Mouse (Mus musculus): ENCODE data around the gene Gm10226. TPM values are rescaled to one million over a fixed set of nuclear protein-coding genes. Genes with fewer than 3 reads are reported as not detected.
"Not testable (repeated sequence)": the region's sequence is repeated elsewhere in the genome, so short reads cannot be mapped to it uniquely, and the experiment has no call there.

Gm10226 gene
- 13.3 TPM in 1 of 2 replicates, not detected in the other for total RNA-seq (2015)
- 2.2 and 14.0 TPM in 2 replicates for total RNA-seq (2017)

DNA sequence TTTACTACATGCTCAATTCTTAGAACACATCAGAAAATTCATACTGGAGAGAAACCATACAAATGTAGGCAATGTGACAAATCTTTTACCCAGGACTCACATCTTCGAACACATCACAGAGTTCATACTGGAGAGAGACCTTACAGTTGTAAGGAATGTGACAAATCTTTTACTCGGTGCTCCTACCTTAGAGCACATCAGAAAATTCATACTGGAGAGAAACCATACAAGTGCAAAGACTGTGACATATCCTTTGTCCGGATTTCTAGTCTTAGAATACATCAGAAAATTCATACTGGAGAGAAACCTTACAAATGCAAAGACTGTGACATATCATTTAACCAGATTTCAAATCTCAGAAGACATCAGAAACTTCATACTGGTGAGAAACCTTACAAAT is at the start of gene Gm10226:
Gene Gm10226, plus strand, starts transcription at position 301 of the 400 bp plus-strand sequence.
- ATAC-seq (ENCODE audit: poor library complexity, severe bottlenecking), result no peak

DNA sequence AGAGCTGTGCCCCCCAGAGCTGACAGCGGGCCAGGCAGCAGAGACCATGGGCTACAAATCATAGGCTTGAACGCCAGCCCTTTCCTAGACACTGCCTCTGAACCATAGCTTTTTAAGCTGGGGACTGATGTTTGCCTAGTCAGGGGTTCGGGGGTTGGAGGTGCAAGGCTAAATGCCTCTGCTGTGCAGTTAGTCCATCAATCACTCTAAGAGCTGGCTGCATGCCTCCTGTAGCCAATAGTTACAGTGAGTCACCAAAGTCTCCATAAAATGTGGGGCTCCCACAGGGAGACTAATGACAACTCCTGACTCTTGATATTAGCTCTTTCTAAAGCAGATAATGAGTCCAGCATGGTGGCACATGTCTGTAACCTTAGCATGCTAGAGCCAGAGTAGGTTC is 42.9 kb upstream of the Gm10226 start:
- ATAC-seq (ENCODE audit: poor library complexity, severe bottlenecking), result no peak

DNA sequence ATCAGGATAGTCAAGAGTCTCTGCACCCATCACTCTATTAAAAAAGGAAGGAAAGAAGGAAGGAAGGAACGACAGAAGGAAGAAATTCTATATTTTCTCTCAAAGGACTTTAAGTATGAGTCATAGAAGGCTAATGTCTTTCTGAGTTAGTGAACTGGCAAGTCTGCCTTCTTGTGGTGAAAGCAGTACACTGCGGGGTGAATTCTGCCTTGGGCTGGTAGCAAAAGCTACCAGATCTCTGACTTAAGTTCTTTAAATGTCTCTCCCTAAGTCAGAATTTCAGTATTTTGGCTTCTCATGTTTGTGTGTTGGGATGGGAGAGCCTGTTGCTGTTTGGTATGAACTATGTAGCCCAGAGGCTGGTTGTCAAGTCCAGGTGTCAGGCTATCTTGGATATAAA is 41.7 kb upstream of the Gm10226 start:
- ATAC-seq (ENCODE audit: poor library complexity, severe bottlenecking), result peak; percentile 65

DNA sequence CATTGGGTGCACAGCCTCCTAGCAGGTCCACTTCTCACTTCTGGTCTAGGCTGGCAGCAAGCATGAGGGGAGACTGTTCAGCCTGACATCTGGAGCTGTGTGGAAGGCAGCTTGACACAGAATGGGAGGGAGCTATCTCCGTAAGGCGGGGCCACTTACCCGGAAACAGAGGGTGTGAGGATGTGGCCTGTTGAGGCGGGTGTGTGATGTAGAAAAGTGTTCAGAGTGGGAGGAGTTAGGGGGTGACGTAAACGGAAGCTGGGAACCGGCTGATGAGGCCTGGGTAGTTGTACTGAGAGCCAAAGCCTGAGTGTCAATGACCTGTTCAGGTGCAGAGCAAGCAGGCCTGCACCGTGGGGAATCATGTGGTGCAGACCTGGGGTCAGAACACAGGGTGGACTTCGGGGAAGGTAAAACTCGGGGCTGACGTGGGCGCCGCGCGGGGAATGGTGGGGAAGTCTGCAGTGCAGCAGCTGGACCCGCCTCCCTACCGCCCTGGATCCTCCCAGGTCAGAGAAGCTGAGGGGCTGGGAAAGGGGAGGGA is 41.2 kb upstream of the Gm10226 start, which contains the start of gene Zfp983:
Gene Zfp983, plus strand, starts transcription at position 261 of the 544 bp plus-strand sequence.
- ATAC-seq (ENCODE audit: poor library complexity, severe bottlenecking), result peak; percentile 95

DNA sequence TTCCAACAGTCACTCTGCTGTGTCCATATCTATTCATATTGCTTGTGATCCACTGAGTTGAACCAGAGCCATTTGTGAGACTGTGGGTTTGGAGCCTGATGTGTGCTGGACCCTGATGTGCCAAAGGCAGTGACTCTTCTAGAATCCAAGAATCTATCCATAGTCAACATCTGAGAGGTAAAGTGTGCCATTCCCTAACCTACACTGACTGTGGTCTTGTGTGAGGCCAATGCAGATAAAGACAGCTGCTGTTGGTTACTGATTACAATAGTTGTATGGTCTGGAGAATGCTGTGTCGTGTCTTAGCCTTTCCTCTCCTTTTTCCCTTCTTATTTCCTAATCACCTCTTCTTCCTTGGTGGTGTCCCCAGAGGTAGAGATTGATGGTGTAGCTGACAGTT is 12.8 kb upstream of the Gm10226 start:
- not testable (repeated sequence) for ATAC-seq (ENCODE audit: poor library complexity, severe bottlenecking)

DNA sequence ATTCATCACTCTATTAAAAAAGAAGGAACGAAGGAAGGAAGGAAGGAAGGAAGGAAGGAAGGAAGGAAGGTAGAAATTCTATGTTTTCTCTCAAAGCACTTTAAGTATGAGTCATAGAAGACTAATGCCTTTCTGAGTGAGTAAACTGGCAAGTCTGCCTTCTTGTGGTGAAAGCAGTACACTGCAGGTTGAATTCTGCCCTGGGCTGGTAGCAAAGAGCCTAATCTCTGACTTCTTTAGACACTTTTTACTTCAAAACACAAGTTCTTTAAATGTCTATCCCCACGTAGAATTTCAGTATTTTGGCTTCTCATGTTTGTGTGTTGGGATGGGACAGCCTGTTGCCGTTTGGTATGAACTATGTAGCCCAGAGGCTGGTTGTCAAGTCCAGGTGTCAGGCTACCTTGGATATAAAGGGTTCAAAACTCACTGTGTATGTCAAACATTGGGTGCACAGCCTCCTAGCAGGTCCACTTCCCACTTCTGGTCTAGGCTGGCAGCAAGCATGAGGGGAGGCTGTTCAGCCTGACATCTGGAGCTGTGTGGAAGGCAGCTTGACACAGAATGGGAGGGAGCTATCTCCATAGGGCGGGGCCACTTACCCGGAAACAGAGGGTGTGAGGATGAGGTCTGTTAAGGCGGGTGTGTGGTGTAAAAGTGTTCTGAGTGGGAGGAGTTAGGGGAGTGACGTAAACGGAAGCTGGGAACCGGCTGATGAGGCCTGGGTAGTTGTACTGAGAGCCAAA is 12.2 kb upstream of the Gm10226 start:
- ATAC-seq (ENCODE audit: poor library complexity, severe bottlenecking), result peak; percentile 93

DNA sequence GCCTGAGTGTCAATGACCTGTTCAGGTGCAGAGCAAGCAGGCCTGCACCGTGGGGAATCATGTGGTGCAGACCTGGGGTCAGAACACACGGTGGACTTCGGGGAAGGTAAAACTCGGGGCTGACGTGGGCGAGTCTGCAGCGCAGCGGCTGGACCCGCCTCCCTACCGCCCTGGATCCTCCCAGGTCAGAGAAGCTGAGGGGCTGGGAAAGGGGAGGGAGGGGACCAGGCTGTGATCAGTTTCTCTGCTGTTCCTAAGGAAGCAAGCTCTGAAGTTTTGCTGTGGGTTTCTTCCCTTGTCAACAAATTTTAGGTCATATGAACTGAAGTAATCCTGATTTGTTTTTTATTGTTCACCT is 11.7 kb upstream of the Gm10226 start:
- peak; percentile 72 for ATAC-seq (ENCODE audit: poor library complexity, severe bottlenecking)

DNA sequence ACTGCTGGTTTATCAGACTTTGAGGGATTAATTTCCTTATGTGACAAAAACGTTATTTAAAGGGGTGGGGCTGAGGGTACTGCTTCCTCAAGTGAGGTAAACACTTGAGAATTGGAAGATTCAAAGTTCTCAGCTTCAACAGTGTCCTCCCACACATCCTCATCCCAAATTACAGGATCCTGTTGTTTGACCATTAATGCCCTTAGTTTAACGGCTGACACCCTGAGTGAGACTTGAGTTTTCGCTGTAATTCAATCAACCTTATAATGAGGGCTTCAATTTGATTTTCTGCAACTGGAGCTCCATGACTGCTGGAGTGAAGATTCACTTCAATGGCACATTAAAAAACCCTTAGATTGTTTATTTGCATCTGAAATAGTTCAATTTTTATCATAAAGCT is 1.7 kb downstream of the Gm10226 start:
- no peak for ATAC-seq (ENCODE audit: poor library complexity, severe bottlenecking)

DNA sequence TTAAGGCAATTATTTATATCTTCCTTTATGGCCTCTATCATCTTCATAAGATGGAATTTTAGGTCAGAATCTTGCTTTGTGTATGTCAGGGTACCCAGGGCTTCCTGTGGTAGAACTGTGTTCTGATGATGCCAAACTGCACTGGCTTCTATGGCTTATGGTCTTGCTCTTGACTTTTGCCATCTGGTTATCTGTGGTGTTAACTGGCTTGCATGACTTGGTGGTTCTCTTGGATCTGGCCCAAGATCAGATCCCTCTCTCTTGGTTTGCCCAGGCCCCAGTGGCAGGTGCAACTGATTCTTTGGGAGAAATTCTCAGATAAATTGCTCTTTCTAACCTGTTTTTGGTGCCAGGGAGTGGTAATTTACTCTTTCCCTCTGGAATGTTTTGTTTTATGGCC is 4.4 kb downstream of the Gm10226 start:
- no peak for ATAC-seq (ENCODE audit: poor library complexity, severe bottlenecking)

DNA sequence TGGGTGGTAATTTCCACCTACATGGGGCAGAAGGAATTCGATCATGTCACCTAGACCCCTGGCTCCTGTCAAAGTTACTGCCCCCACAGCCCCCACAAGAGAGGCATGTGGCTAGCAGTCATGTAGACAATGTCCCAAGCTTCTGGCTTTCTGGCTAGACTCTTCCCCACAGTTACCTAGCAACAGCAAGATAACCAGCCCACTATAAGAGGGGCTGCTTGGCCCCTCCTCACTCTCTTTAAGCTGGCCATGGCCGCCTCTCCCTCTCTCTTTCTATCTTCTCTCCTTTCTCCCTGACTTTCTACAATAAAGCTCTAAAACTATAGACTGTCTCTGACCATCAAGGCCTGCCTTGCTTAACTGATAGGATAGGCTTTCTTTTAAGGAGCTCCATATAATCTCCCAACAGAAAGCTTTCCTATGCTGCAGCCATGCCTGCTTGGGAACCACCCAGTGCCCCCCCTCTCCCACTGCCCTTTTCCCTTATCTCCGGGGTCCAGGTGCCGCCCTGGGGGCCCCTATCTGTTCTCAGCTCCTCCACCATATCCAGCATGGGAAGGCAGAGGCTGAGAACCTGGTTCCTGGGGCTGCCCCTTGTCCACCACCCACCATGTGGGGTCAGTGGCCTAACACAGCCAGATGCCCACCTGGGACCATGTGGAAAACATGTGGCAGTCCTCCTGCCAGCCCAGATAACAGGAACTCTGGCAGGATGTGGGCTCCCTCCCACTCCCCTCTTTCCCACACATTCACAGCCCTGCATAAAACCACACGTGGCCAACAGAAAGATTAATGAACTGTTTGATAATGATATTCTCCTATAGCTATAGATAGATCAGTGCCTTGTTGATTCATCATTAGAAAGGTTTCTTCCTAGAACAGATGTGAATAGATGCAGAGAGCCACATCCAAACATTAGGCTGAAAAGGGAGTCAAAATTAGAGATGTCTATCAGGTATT is 10.9 kb downstream of the Gm10226 start:
- ATAC-seq (ENCODE audit: poor library complexity, severe bottlenecking), result no peak

DNA sequence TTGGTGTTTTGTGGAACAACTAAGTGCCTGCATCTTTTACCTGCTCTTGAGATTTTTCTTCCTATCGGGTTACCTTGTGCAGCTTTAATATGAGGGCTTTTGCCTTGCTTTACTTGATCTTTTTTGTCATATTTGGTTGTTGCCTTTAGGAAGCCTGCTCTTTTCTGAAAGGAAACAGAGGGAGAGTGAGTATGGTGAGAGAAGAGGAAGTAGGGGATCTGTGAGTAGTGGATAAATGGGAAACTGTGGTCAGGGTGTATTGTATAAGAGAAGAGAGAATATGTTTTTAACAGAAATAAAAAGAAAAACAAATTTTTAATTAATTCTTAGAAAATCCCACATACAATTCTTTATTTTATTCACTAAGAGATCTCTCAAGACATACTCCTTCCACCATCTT is 11.8 kb downstream of the Gm10226 start:
- peak; percentile 64 for ATAC-seq (ENCODE audit: poor library complexity, severe bottlenecking)

DNA sequence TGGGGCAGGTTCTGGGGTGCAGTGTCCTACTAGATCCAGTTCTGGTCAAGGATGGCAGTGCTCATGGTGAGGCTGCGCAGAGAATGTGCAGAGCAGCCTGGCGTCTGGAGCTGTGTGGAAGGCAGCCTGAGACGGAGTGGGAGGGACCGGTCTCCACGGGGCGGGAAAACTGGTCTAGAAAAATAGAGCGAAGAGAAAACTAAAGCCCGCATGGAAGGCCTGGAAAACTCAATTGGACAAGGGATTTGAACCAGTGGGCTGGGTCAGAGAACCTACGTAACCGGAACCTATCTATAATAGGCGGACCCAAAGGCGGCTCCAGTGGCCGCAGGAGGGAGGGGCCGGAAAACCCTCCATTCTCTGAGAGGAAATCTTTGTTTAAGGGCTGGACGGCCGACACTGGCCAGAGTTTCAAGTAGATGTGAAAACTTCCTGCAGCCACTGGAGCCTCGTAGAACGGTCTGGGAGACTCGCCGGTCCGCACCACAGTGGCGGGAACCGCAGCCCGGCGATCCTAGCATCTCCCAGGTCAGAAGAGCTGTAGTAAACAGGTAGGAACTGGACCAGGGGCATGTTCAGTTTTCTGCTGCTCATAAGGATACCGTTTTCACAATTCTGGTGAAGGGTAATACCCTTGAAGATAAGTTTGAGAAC is 15.8 kb downstream of the Gm10226 start, which contains the start of gene Zfp760:
Gene Zfp760, plus strand, starts transcription at position 399 of the 654 bp plus-strand sequence.
- peak; percentile 94 for ATAC-seq (ENCODE audit: poor library complexity, severe bottlenecking)

DNA sequence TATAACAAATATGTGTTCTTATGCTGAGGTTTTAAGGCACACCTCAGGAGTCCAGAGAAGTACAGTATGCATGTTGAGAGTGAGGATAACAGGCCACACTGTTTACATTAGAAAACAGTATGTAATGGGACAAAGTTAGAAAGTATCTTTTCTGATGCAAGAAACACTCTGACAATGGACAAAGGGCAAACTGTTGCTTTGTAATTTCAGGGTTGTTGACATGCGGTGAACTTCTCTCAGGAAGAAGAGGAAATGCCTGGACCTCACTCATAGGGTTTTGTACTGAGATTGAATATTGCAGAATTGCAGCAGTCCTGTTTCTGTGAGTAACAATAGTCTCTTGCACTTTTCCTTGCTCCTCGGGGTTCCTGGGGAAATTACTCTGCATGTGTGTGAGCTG is 16.7 kb downstream of the Gm10226 start:
- 0 out of 2 replicates have a peak, but pooled peaks have one; percentile 14 for ATAC-seq (ENCODE audit: poor library complexity, severe bottlenecking)

DNA sequence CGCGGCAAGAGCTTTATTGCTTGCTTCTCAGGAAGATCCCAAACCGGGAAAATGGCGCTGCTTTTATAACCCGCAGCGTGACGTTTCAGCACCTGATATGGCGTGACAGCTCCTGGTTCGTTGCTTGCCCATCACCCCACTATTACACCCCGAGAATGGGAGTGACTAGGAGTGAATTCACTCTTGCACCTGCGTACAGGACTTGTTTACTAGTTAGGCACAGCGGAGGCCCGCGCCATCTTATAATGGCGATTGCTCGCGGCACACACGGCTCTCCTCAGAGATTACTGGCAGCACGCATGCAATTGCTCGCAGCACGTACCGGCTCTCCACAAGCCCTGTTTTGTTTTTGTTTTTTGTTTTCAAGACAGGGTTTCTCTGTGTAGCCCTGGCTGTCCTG is 38.8 kb downstream of the Gm10226 start, which contains the start of gene Zfp229:
Gene Zfp229, plus strand, starts transcription at position 301 of the 400 bp plus-strand sequence.
- ATAC-seq (ENCODE audit: poor library complexity, severe bottlenecking), result not testable (repeated sequence)

DNA sequence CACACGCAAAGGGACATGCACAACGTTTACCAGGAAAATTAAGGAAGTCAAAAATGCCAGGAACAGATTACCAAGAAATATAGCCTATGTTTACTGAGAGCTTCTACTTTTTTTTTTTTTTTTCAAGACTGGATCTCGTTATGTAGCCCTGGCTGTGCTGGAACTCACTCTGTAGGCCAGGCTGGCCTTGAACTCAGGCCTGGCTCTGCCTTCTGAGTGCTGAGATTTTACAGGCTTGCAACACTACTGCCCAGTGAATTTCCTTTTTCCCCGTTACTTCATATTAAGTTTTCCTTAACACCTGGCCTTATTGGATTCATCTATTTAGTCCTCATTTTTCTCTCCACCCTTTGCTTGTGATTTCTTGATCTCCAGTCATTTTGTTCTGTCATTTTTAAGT is 41.4 kb downstream of the Gm10226 start:
- ATAC-seq (ENCODE audit: poor library complexity, severe bottlenecking), result 0 out of 2 replicates have a peak, but pooled peaks have one; percentile 11

DNA sequence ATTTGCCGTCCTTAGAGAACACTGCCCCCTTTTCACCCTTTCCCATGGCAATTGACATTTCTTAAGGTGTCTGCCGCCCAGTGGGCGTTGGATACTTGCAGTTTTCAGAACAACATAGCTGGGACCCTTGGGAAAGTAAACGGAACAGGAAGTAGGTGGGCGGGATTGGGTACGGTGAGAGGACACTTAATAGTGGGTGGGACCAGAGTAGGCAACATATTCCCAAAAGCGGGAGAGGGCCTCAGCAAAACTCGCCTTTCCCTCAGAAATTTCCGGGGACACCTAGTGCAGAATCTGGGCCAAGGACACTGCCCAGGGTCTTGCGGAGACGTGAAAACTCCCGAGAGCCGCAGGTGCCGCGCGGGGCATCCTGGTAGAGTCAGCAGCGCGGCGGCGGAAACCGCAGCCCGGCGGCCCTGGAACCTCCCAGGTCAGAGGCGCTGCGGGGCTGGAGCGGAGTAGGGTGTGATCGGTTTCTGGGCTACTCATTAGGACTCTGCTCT is 41.9 kb downstream of the Gm10226 start:
- peak; percentile 91 for ATAC-seq (ENCODE audit: poor library complexity, severe bottlenecking)
